Mouse (Mus musculus) heart, embryonic 12.5 days (tissue): ENCODE data around the gene Enox1. TPM values are rescaled to one million over a fixed set of nuclear protein-coding genes. Genes with fewer than 3 reads are reported as not detected.
"Not testable (repeated sequence)": the region's sequence is repeated elsewhere in the genome, so short reads cannot be mapped to it uniquely, and the experiment has no call there.

Experiments
- ATAC-seq: fragments of 200-750 bp; cut with Nextera tagmentation; 2 replicates; pipeline ENCODE4 v1.8.0; 2017; ENCODE audit warnings: moderate TSS enrichment, moderate library complexity; ENCODE audit not compliant: insufficient number of reproducible peaks, low FRiP score
- H3K27ac ChIP-seq: fragments of 300-500 bp; sonication (generic); 2 replicates; pipeline ENCODE4 v1.5.1; 2016; ENCODE audit warnings: mild to moderate bottlenecking, moderate library complexity; ENCODE audit not compliant: poor library complexity, severe bottlenecking
- H3K27me3 ChIP-seq: fragments of 300-500 bp; sonication (generic); replicated peaks from 2 replicates; pipeline ENCODE4 v1.6.1; 2016; ENCODE audit warnings: mild to moderate bottlenecking, moderate library complexity
- H3K36me3 ChIP-seq: fragments of 300-500 bp; sonication (generic); 2 replicates; pipeline ENCODE4 v1.6.1; 2016; ENCODE audit warnings: mild to moderate bottlenecking, moderate library complexity
- H3K4me1 ChIP-seq: fragments of 300-500 bp; sonication (generic); replicated peaks from 2 replicates; pipeline ENCODE4 v1.6.1; 2016; ENCODE audit warnings: mild to moderate bottlenecking
- H3K4me2 ChIP-seq: fragments of 300-500 bp; sonication (generic); 2 replicates; pipeline ENCODE4 v1.6.1; 2016; ENCODE audit warnings: mild to moderate bottlenecking, moderate library complexity
- H3K4me3 ChIP-seq: fragments of 300-500 bp; sonication (generic); 2 replicates; pipeline ENCODE4 v1.5.1; 2016; ENCODE audit warnings: mild to moderate bottlenecking
- H3K9ac ChIP-seq: fragments of 300-500 bp; sonication (generic); 2 replicates; pipeline ENCODE4 v1.6.1; 2016; ENCODE audit warnings: mild to moderate bottlenecking, moderate library complexity
- H3K9me3 ChIP-seq: fragments of 300-500 bp; sonication (generic); replicated peaks from 2 replicates; pipeline ENCODE4 v1.6.1; 2016; ENCODE audit warnings: mild to moderate bottlenecking, moderate library complexity
- WGBS: fragments of 180-500 bp; shearing (Covaris S2); methylation state at CpG from one replicate; pipeline ENCODE4 v1.1.7; 2016; 5-methylcytosine and 5-hydroxymethylcytosine counted together
- polyA plus RNA-seq: library from polyadenylated mRNA; unstranded; fragments of >200 nt; fragmentation: Nextera tagmentation; extraction: Ambion mirVana; gene quantifications from 2 replicates; pipeline ENCODE4 v1.2.1, GENCODE M21; 2016

Enox1 gene
- polyA plus RNA-seq, 1 experiment from 2014 or later, result 4.5 TPM

DNA sequence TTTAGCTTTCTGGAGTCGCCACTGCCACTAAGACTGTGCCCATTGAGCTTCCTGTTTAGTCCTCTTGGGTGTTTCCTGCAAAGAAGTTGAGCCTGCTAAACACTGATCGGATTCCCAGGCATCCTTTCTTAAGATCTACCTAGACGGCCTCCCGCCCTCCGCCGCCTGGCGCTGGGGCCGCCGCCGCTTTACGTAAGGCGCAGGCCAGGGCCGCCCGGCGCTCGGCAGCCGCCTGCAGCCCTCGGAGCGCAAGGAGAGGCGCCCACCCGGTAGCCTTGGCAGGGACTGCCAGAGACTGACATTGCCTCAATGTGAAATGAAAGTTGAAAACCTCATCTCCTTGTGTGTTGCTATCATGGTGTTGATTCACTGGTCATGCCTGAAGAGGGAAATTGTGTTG lies 383.0 kb downstream of the Enox1 start:
- not testable (repeated sequence) for H3K4me3 ChIP-seq
- WGBS, result 43% methylated on average over 21 of the region's 21 CpGs

DNA sequence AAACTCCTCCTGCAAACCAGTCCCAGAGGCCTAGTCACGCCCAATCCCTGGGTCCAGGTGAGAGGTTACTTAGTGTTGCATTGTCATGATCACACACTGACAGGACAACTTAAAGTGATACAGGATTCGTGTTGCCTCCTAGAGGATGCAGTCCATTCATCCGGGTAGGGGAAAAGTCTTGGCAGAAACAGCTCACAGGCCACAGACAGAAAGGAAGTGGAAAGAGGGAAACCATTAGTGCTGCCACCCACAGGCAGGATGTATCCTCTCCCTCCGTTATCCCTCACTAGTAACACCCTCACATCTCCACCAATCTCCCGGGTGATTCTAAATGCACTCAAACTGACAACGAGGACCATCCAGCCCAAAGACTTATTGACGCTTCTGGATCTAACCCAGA lies 385.4 kb downstream of the Enox1 start:
- Histone ChIP-seq H3K9me3 (no peaks in the 10 kb centered on the region), H3K27me3 (no peaks in the 10 kb centered on the region), H3K4me2 (no peak overlapping the region), H3K4me1 (peaks cover 13% of the 10 kb centered on the region), H3K4me3 (no peak overlapping the region), H3K36me3 (no peaks in the 10 kb centered on the region), H3K27ac (no peak overlapping the region), H3K9ac (no peak overlapping the region)
- no peak for ATAC-seq
- WGBS, result 79% methylated on average over 7 of the region's 7 CpGs

More for the DNA sequence above, 383.0 kb downstream of the Enox1 start:
- ATAC-seq, H3K36me3 ChIP-seq, H3K9ac ChIP-seq, H3K27ac ChIP-seq, H3K27me3 ChIP-seq, H3K9me3 ChIP-seq: not testable (repeated sequence)
- H3K4me1 ChIP-seq, result peaks cover 13% of the 10 kb centered on the region
- H3K4me2 ChIP-seq, result peak overlapping the region; percentile 36; the same call in 1 of the 2 replicates

DNA sequence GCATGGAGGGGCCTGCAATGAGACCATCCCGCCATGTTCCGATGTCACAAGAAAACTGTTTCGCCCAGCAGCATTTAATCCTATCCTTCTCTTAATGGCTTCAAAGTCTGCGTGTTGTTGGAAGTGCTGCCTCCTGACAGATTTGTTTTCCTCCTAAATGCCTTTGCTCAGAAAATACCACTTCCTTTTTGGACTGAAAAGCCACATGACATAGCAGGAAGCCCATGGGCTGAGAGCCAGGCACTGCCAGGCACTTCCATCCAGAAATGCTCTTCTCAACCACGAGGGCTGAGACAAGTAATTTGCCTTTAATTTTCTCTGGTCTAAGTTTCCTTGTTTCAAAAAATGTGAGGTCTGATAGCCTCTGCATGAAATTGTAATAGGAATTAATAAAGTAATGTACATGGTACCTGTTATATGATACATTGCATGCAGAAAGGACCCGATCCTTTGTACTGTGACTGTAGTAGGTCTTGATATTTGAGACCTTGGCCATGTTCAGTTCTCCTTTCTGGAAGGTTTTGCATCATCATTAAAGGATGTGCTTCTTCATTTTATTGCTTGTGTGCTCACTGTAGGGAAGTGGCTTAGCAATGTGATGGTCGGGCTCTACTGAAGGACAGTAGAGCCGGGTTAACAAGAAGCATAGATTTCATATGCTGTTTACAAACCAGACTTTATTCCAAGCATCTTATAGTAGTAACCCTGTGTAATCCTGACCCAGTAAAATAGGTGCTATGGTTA lies 390.1 kb downstream of the Enox1 start:
- Histone ChIP-seq H3K9ac (no peak overlapping the region), H3K36me3 (no peaks in the 10 kb centered on the region), H3K4me2 (no peak overlapping the region), H3K9me3 (no peaks in the 10 kb centered on the region), H3K27ac (no peak overlapping the region), H3K27me3 (no peaks in the 10 kb centered on the region), H3K4me3 (no peak overlapping the region), H3K4me1 (peaks cover 13% of the 10 kb centered on the region)
- 84% methylated on average over 8 of the region's 8 CpGs for WGBS
- ATAC-seq, result no peak

DNA sequence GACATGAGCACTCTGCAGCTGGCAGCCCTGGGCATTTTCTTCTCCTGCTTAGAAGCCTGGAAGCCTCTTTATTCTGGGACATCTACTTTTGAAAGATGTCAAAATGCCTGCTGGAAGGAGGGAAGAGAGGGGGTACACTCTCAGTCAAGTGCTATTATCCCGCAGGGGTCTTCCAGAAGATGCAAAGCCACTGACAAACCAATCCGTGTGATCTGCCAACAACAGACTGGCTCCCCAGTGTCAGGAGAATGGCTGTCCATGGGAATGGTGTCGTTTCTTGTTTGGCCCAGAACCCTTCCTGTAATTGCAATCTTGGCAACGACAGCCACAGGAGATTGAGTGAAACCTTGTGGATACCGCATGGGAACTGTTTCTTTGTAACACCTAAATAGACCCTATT lies 390.8 kb downstream of the Enox1 start:
- H3K4me2 ChIP-seq, result no peak overlapping the region
- H3K9me3 ChIP-seq, result no peaks in the 10 kb centered on the region
- peaks cover 13% of the 10 kb centered on the region for H3K4me1 ChIP-seq
- 76% methylated on average over 5 of the region's 5 CpGs for WGBS
- H3K9ac ChIP-seq, result no peak overlapping the region
- no peak overlapping the region for H3K27ac ChIP-seq
- H3K4me3 ChIP-seq, result no peak overlapping the region
- H3K27me3 ChIP-seq, result no peaks in the 10 kb centered on the region
- ATAC-seq, result no peak
- H3K36me3 ChIP-seq, result no peaks in the 10 kb centered on the region

DNA sequence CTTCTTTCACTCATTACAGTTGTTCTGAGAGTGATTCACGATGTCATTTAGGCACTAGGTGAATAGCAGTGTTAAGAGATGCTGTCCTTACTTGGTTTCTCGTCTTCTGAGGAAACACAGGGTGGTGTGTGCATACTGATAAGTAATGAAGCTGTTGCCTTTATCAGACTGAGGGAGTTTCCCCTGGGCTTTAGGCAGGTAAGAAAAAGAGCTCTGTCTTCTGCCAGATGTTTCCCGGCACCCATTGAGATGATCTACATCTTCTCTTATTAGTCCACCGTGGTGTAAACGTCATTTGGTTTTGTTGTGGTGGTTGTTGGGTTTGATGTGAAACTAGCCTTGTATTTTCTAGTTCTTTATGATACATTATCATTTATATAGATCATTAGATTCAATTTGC lies 392.4 kb downstream of the Enox1 start:
- Histone ChIP-seq H3K4me1 (peaks cover 5% of the 10 kb centered on the region), H3K4me2 (no peak overlapping the region), H3K9ac (no peak overlapping the region), H3K27me3 (no peaks in the 10 kb centered on the region), H3K4me3 (no peak overlapping the region), H3K9me3 (no peaks in the 10 kb centered on the region), H3K27ac (no peak overlapping the region), H3K36me3 (no peaks in the 10 kb centered on the region)
- no peak for ATAC-seq
- 77% methylated on average over 5 of the region's 5 CpGs for WGBS

DNA sequence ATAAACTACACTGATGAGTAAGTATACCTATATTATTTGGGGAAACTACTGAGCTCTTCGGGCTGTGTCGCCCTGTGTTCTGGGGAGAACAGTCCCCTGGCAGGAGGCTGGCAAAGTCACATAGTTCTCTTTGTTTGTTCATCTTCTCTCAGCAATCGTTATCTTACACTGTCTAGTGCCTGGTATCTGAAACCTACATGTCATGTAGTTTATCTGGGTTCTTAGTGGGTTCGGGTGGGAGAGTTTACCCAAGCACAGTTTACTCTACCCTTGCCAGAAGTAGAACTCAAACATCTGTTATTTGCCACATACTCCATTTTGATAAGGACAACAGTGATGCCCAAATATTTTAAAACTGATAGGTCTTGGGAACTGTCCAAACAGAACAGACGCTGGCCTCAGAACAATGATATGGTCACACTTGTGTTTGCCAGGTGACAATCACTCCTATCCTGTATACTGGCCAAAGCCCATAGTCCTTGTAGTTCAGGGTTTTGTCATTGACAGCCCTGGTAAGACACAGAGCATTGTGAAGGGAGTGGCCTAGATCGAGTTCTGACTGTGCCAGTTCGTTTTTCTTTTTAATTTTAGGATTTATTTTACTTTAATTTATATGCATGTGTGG lies 401.0 kb downstream of the Enox1 start:
- Histone ChIP-seq H3K27me3 (no peaks in the 10 kb centered on the region), H3K36me3 (no peaks in the 10 kb centered on the region), H3K4me1 (peaks cover 31% of the 10 kb centered on the region), H3K4me3 (no peak overlapping the region), H3K9me3 (no peaks in the 10 kb centered on the region), H3K27ac (no peak overlapping the region), H3K4me2 (no peak overlapping the region), H3K9ac (no peak overlapping the region)
- peak; percentile 48 for ATAC-seq
- WGBS, result 40% methylated on average over 7 of the region's 7 CpGs

DNA sequence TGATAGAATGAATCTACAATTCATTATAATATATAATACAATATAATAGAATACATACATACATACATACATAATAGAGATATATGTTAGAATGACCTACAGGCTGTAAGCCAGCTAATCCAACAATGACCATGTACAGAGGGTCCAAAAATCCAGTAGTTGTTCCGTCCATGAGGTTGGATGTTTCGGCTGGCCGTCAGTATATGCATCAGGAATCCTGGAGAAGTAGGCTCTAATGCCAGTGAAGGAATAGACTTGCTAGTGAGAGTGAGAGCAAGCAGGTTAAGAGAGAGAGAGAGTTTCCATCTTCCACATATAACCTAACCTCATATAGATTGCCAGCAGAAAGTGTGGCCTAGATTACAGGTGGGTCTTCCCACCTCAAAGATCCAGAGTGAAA lies 402.3 kb downstream of the Enox1 start:
- Histone ChIP-seq H3K9ac (no peak overlapping the region), H3K27me3 (no peaks in the 10 kb centered on the region), H3K4me1 (peaks cover 34% of the 10 kb centered on the region), H3K27ac (no peak overlapping the region), H3K4me2 (no peak overlapping the region), H3K9me3 (no peaks in the 10 kb centered on the region), H3K36me3 (no peaks in the 10 kb centered on the region), H3K4me3 (no peak overlapping the region)
- 86% methylated on average over 3 of the region's 3 CpGs for WGBS
- ATAC-seq, result no peak

DNA sequence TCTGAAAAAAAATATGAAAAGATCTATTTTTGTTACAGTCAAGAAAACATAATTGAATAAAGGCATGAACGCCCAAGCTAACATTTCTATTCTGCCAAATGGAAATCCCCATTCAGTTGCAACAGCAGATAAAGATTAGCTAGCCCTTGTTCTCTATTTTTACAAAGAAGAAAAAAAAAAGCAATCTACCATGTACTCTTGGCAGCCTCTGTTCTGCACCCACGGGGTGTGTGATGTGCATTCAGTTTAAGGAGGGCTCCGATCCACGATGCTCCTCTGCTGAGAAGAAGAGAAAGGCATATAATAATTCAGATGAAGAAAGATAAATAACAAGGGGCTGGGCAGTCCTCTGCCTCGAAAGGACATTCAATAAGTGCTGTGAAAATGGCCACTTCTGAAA lies 403.2 kb downstream of the Enox1 start:
- peaks cover 34% of the 10 kb centered on the region for H3K4me1 ChIP-seq
- H3K27me3 ChIP-seq, result no peaks in the 10 kb centered on the region
- H3K27ac ChIP-seq, result no peak overlapping the region
- peak overlapping the region; percentile 3; the same call in 1 of the 2 replicates for H3K4me2 ChIP-seq
- no peak overlapping the region for H3K9ac ChIP-seq
- ATAC-seq, result no peak
- no peak overlapping the region for H3K4me3 ChIP-seq
- no peaks in the 10 kb centered on the region for H3K9me3 ChIP-seq
- no peaks in the 10 kb centered on the region for H3K36me3 ChIP-seq
- 59% methylated on average over 5 of the region's 5 CpGs for WGBS

DNA sequence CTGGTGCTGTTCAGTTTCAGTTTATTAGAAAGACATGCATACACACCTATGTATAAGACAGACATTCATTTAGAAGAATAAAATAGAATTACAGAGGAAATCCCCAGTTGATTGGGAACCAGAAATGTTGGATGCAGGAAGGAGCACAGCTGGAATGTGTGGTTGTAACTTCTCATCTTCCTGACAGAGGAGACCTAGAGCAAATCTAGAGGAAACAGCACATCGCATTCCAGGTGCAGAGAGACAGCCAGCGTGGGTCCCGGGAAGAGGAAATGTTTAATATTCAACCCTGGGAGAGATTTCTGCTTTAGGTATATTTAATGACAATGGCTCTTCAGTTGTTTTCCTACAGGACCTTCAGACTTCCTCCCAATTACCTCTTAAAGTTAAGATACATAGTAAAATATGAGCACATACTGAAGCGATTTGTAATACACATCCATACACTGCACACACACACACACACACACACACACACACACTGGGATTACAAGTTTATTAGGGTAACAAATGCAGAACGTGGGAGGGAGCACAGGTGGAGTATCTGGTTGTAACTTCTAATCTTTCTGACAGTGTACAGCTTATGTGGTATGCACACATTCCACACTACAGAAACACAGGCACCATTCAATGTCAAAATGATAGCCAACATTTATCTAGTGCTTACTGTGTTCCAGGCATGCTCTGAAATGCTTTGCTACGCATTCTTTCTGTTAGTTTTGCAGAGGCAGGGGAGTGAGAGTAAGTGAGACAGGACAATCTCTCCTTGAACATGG lies 405.4 kb downstream of the Enox1 start:
- H3K4me3 ChIP-seq, result no peak overlapping the region
- 48% methylated on average over 6 of the region's 6 CpGs for WGBS
- 0 out of 2 replicates have a peak, but pooled peaks cover 5% of the 10 kb centered on the region for H3K9me3 ChIP-seq
- H3K9ac ChIP-seq, result no peak overlapping the region
- H3K4me2 ChIP-seq, result no peak overlapping the region
- H3K27me3 ChIP-seq, result no peaks in the 10 kb centered on the region
- peaks cover 34% of the 10 kb centered on the region for H3K4me1 ChIP-seq
- H3K27ac ChIP-seq, result peak overlapping the region; percentile 33; the same call in 1 of the 2 replicates
- H3K36me3 ChIP-seq, result no peaks in the 10 kb centered on the region
- ATAC-seq, result no peak

DNA sequence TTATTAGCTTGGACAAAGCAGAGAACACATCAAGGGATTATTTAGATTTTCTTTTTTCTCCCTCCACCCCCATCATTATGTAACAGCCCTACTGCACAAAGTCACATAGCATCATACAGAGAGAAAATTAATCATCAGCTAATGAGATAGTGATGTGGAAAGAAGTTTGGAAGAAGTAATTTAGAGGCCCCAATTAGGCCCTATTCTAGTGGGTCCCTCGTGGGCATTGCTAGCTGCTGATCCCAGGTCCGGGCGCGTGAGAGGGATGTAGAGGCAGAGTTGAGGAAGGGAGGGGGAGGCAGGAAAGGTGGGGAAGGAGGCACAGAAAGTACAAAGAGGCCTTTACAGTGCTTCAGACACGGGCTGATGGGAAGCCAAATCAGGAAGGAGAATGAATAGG lies 407.4 kb downstream of the Enox1 start:
- no peak overlapping the region for H3K27ac ChIP-seq
- H3K4me2 ChIP-seq, result no peak overlapping the region
- H3K36me3 ChIP-seq, result no peaks in the 10 kb centered on the region
- H3K4me3 ChIP-seq, result no peak overlapping the region
- ATAC-seq, result no peak
- WGBS, result 85% methylated on average over 5 of the region's 5 CpGs
- H3K9me3 ChIP-seq, result 0 out of 2 replicates have a peak, but pooled peaks cover 5% of the 10 kb centered on the region
- no peaks in the 10 kb centered on the region for H3K27me3 ChIP-seq
- H3K9ac ChIP-seq, result no peak overlapping the region
- H3K4me1 ChIP-seq, result peaks cover 22% of the 10 kb centered on the region

DNA sequence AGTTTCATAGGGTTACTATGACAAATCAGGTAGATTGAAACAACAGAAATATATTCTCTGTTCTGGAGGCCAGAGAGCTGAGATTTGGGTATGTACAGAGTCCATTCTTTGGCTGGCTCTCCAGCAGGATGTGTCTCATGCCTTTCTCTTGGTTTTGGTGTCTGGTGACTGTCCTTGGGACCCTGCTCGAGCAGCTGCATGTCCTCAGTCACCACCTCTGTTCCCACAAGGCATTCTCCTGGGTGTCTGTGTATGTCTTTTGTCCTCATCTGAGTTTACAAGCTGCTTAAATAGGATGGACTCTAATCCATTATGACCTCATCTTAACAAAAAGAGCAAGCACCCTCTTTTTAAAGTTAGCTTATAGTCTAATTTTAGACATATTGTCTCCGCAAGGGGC lies 410.6 kb downstream of the Enox1 start:
- Histone ChIP-seq H3K4me1 (peaks cover 11% of the 10 kb centered on the region), H3K4me3 (no peak overlapping the region), H3K4me2 (no peak overlapping the region), H3K9me3 (0 out of 2 replicates have a peak, but pooled peaks cover 8% of the 10 kb centered on the region), H3K9ac (no peak overlapping the region), H3K27me3 (no peaks in the 10 kb centered on the region), H3K36me3 (no peaks in the 10 kb centered on the region), H3K27ac (no peak overlapping the region)
- 49% methylated on average over 2 of the region's 2 CpGs for WGBS
- ATAC-seq, result no peak
